Mouse (Mus musculus) heart, embryonic 15.5 days (tissue): ENCODE measurements around the gene Syne1. TPM values are rescaled to one million over a fixed set of nuclear protein-coding genes. Genes with fewer than 3 reads are reported as not detected.
"Not testable (repeated sequence)": the region's sequence is repeated elsewhere in the genome, so short reads cannot be mapped to it uniquely, and the experiment has no call there.

Experiments
- ATAC-seq: fragments of 200-750 bp; cut with Nextera tagmentation; replicated peaks from 2 replicates; pipeline ENCODE4 v1.8.0; 2017; ENCODE audit warnings: low read depth, moderate TSS enrichment; ENCODE audit not compliant: insufficient number of reproducible peaks, insufficient read depth, low FRiP score
- H3K27ac ChIP-seq: fragments of 300-500 bp; sonication (generic); 2 replicates; pipeline ENCODE4 v1.5.1; 2015; ENCODE audit warnings: mild to moderate bottlenecking, inconsistent platforms
- H3K27me3 ChIP-seq: fragments of 300-500 bp; sonication (generic); 2 replicates; pipeline ENCODE4 v1.6.1; 2015; ENCODE audit warnings: inconsistent platforms
- H3K36me3 ChIP-seq: fragments of 300-500 bp; sonication (generic); 2 replicates; pipeline ENCODE4 v1.6.1; 2015; ENCODE audit warnings: mild to moderate bottlenecking, inconsistent platforms
- H3K4me1 ChIP-seq: fragments of 300-500 bp; sonication (generic); replicated peaks from 2 replicates; pipeline ENCODE4 v1.6.1; 2015; ENCODE audit warnings: inconsistent platforms
- H3K4me2 ChIP-seq: fragments of 300-500 bp; sonication (generic); 2 replicates; pipeline ENCODE4 v1.6.1; 2015; ENCODE audit warnings: inconsistent platforms, mild to moderate bottlenecking, moderate library complexity
- H3K4me3 ChIP-seq: fragments of 300-500 bp; sonication (generic); 2 replicates; pipeline ENCODE4 v1.5.1; 2015; ENCODE audit warnings: mild to moderate bottlenecking, inconsistent platforms
- H3K9ac ChIP-seq: fragments of 300-500 bp; sonication (generic); 2 replicates; pipeline ENCODE4 v1.6.1; 2015; ENCODE audit warnings: mild to moderate bottlenecking, inconsistent platforms
- H3K9me3 ChIP-seq: fragments of 300-500 bp; sonication (generic); replicated peaks from 2 replicates; pipeline ENCODE4 v1.6.1; 2016; ENCODE audit warnings: inconsistent platforms
- WGBS: fragments of 180-500 bp; shearing (Covaris S2); methylation state at CpG from one replicate; pipeline ENCODE4 v1.1.7; 2015; ENCODE audit warnings: mixed read lengths; 5-methylcytosine and 5-hydroxymethylcytosine counted together
- polyA plus RNA-seq: library from polyadenylated mRNA; unstranded; fragments of >200 nt; fragmentation: Nextera tagmentation; extraction: Ambion mirVana; gene quantifications from 2 replicates; pipeline ENCODE4 v1.2.1, GENCODE M21; 2015

The Syne1 gene
- polyA plus RNA-seq, 1 experiment from 2014 or later: 23.2 TPM

- Histone ChIP-seq H3K27me3 (no peaks in the 10 kb centered on the region), H3K9ac (no peak overlapping the region), H3K4me3 (no peak overlapping the region), H3K9me3 (no peaks in the 10 kb centered on the region), H3K27ac (no peak overlapping the region), H3K36me3 (no peaks in the 10 kb centered on the region), H3K4me2 (no peak overlapping the region), H3K4me1 (0 out of 2 replicates have a peak, but pooled peaks cover 2% of the 10 kb centered on the region)
- no peak for ATAC-seq
- 71% methylated on average over 1 of the region's 1 CpGs for WGBS
These were observed 30.6 kb downstream of the Syne1 start for GRCm38 (mm10) chr10:5520695-5521094.

GRCm38 (mm10) chr10:5515330-5515729 lies 36.0 kb downstream of the Syne1 start:
- Histone ChIP-seq H3K4me3 (no peak overlapping the region), H3K9ac (no peak overlapping the region), H3K36me3 (no peaks in the 10 kb centered on the region), H3K4me1 (0 out of 2 replicates have a peak, but pooled peaks cover 2% of the 10 kb centered on the region), H3K27me3 (no peaks in the 10 kb centered on the region), H3K4me2 (no peak overlapping the region), H3K27ac (no peak overlapping the region), H3K9me3 (no peaks in the 10 kb centered on the region)
- no peak for ATAC-seq
- 13% methylated on average over 3 of the region's 3 CpGs for WGBS

- Histone ChIP-seq H3K4me1 (0 out of 2 replicates have a peak, but pooled peaks cover 2% of the 10 kb centered on the region), H3K27me3 (no peaks in the 10 kb centered on the region), H3K36me3 (no peaks in the 10 kb centered on the region), H3K4me2 (no peak overlapping the region), H3K27ac (no peak overlapping the region), H3K4me3 (no peak overlapping the region), H3K9ac (no peak overlapping the region), H3K9me3 (no peaks in the 10 kb centered on the region)
- WGBS: 84% methylated on average over 8 of the region's 8 CpGs
- no peak for ATAC-seq
These were observed 37.1 kb downstream of the Syne1 start for GRCm38 (mm10) chr10:5514134-5514533.

- ATAC-seq: no peak
- Histone ChIP-seq H3K4me2 (no peak overlapping the region), H3K36me3 (no peaks in the 10 kb centered on the region), H3K4me1 (0 out of 2 replicates have a peak, but pooled peaks cover 2% of the 10 kb centered on the region), H3K9ac (no peak overlapping the region), H3K9me3 (no peaks in the 10 kb centered on the region), H3K27ac (no peak overlapping the region), H3K4me3 (no peak overlapping the region), H3K27me3 (no peaks in the 10 kb centered on the region)
These were observed 39.0 kb downstream of the Syne1 start for GRCm38 (mm10) chr10:5512285-5512684.

GRCm38 (mm10) chr10:5511403-5511802 lies 39.9 kb downstream of the Syne1 start:
- Histone ChIP-seq H3K27ac (no peak overlapping the region), H3K4me3 (no peak overlapping the region), H3K27me3 (no peaks in the 10 kb centered on the region), H3K4me2 (no peak overlapping the region), H3K9ac (no peak overlapping the region), H3K36me3 (no peaks in the 10 kb centered on the region), H3K4me1 (0 out of 2 replicates have a peak, but pooled peaks cover 2% of the 10 kb centered on the region), H3K9me3 (no peaks in the 10 kb centered on the region)
- 59% methylated on average over 3 of the region's 3 CpGs for WGBS
- no peak for ATAC-seq

GRCm38 (mm10) chr10:5507478-5507877 lies 43.8 kb downstream of the Syne1 start:
- no peaks in the 10 kb centered on the region for H3K27me3 ChIP-seq
- H3K27ac ChIP-seq: no peak overlapping the region
- H3K36me3 ChIP-seq: no peaks in the 10 kb centered on the region
- 62% methylated on average over 2 of the region's 2 CpGs for WGBS
- H3K9me3 ChIP-seq: no peaks in the 10 kb centered on the region
- no peak overlapping the region for H3K4me3 ChIP-seq
- H3K4me1 ChIP-seq: no peaks in the 10 kb centered on the region
- H3K9ac ChIP-seq: no peak overlapping the region
- H3K4me2 ChIP-seq: no peak overlapping the region
- ATAC-seq: no peak

GRCm38 (mm10) chr10:5504761-5505160 lies 46.5 kb downstream of the Syne1 start:
- H3K27me3 ChIP-seq: no peaks in the 10 kb centered on the region
- H3K9me3 ChIP-seq: no peaks in the 10 kb centered on the region
- H3K4me2 ChIP-seq: no peak overlapping the region
- H3K36me3 ChIP-seq: no peaks in the 10 kb centered on the region
- H3K27ac ChIP-seq: no peak overlapping the region
- H3K4me3 ChIP-seq: no peak overlapping the region
- H3K4me1 ChIP-seq: no peaks in the 10 kb centered on the region; the same call in 1 of the 2 replicates
- no peak for ATAC-seq
- no peak overlapping the region for H3K9ac ChIP-seq
- WGBS: 58% methylated on average over 3 of the region's 3 CpGs

GRCm38 (mm10) chr10:5503909-5504308 lies 47.4 kb downstream of the Syne1 start:
- H3K36me3 ChIP-seq: no peaks in the 10 kb centered on the region
- H3K9me3 ChIP-seq: no peaks in the 10 kb centered on the region
- H3K27me3 ChIP-seq: no peaks in the 10 kb centered on the region
- H3K4me2 ChIP-seq: no peak overlapping the region
- H3K9ac ChIP-seq: no peak overlapping the region
- no peak overlapping the region for H3K27ac ChIP-seq
- 69% methylated on average over 3 of the region's 3 CpGs for WGBS
- no peak for ATAC-seq
- H3K4me1 ChIP-seq: no peaks in the 10 kb centered on the region; the same call in 1 of the 2 replicates
- no peak overlapping the region for H3K4me3 ChIP-seq

GRCm38 (mm10) chr10:5499684-5500369 lies 51.5 kb downstream of the Syne1 start:
- not testable (repeated sequence) for ATAC-seq, H3K9ac ChIP-seq, H3K4me2 ChIP-seq, H3K27me3 ChIP-seq, H3K4me3 ChIP-seq, H3K9me3 ChIP-seq, H3K4me1 ChIP-seq, H3K36me3 ChIP-seq, H3K27ac ChIP-seq
- WGBS: 67% methylated on average over 6 of the region's 6 CpGs

GRCm38 (mm10) chr10:5497859-5498258 lies 53.4 kb downstream of the Syne1 start:
- no peak overlapping the region for H3K4me3 ChIP-seq
- H3K4me2 ChIP-seq: no peak overlapping the region
- no peak overlapping the region for H3K27ac ChIP-seq
- ATAC-seq: no peak
- no peaks in the 10 kb centered on the region for H3K9me3 ChIP-seq
- 72% methylated on average over 2 of the region's 2 CpGs for WGBS
- H3K36me3 ChIP-seq: no peaks in the 10 kb centered on the region
- no peaks in the 10 kb centered on the region for H3K27me3 ChIP-seq
- H3K9ac ChIP-seq: no peak overlapping the region
- no peaks in the 10 kb centered on the region; the same call in 1 of the 2 replicates for H3K4me1 ChIP-seq

GRCm38 (mm10) chr10:5491050-5491449 lies 60.2 kb downstream of the Syne1 start:
- H3K4me2 ChIP-seq: no peak overlapping the region
- no peak overlapping the region for H3K9ac ChIP-seq
- H3K36me3 ChIP-seq: no peaks in the 10 kb centered on the region
- no peaks in the 10 kb centered on the region for H3K27me3 ChIP-seq
- H3K4me1 ChIP-seq: no peaks in the 10 kb centered on the region
- H3K4me3 ChIP-seq: no peak overlapping the region
- ATAC-seq: no peak
- H3K27ac ChIP-seq: no peak overlapping the region
- 80% methylated on average over 9 of the region's 9 CpGs for WGBS
- H3K9me3 ChIP-seq: no peaks in the 10 kb centered on the region

GRCm38 (mm10) chr10:5490029-5490428 lies 61.3 kb downstream of the Syne1 start:
- WGBS: 56% methylated on average over 6 of the region's 6 CpGs
- H3K9ac ChIP-seq: no peak overlapping the region

More at GRCm38 (mm10) chr10:5490029-5490428, 61.3 kb downstream of the Syne1 start:
- H3K9me3 ChIP-seq: no peaks in the 10 kb centered on the region
- H3K36me3 ChIP-seq: no peaks in the 10 kb centered on the region
- no peak overlapping the region for H3K27ac ChIP-seq
- no peak overlapping the region for H3K4me3 ChIP-seq
- H3K4me2 ChIP-seq: no peak overlapping the region
- no peaks in the 10 kb centered on the region for H3K4me1 ChIP-seq
- no peaks in the 10 kb centered on the region for H3K27me3 ChIP-seq
- no peak for ATAC-seq
